Mouse (Mus musculus) lung, embryonic 16.5 days (tissue): ENCODE data around the gene Apba2. TPM values are rescaled to one million over a fixed set of nuclear protein-coding genes. Genes with fewer than 3 reads are reported as not detected.

Source experiments
- ATAC-seq: fragments of 200-750 bp; cut with Nextera tagmentation; 2 replicates; pipeline ENCODE4 v1.8.0; 2017; ENCODE audit warnings: low read depth, mild to moderate bottlenecking, moderate library complexity
- H3K27ac ChIP-seq: fragments of 300-500 bp; sonication (generic); 2 replicates; pipeline ENCODE4 v1.5.1; 2014; ENCODE audit warnings: mild to moderate bottlenecking, control low read depth, low read length
- H3K27me3 ChIP-seq: fragments of 300-500 bp; sonication (generic); 2 replicates; pipeline ENCODE4 v1.6.1; 2014; ENCODE audit warnings: low read depth, low read length, mixed read lengths; ENCODE audit not compliant: control insufficient read depth, insufficient read depth
- H3K36me3 ChIP-seq: fragments of 300-500 bp; sonication (generic); 2 replicates; pipeline ENCODE4 v1.6.1; 2014; ENCODE audit warnings: low read length; ENCODE audit not compliant: control insufficient read depth, insufficient read depth
- H3K4me1 ChIP-seq: fragments of 300-500 bp; sonication (generic); replicated peaks from 2 replicates; pipeline ENCODE4 v1.6.1; 2014; ENCODE audit warnings: low read length, mixed read lengths; ENCODE audit not compliant: control insufficient read depth, insufficient read depth
- H3K4me2 ChIP-seq: fragments of 300-500 bp; sonication (generic); 2 replicates; pipeline ENCODE4 v1.6.1; 2014; ENCODE audit warnings: low read depth, low read length, control low read depth
- H3K4me3 ChIP-seq: fragments of 300-500 bp; sonication (generic); 2 replicates; pipeline ENCODE4 v1.5.1; 2014; ENCODE audit warnings: mild to moderate bottlenecking, low read length, control low read depth
- H3K9ac ChIP-seq: fragments of 300-500 bp; sonication (generic); 2 replicates; pipeline ENCODE4 v1.6.1; 2014; ENCODE audit warnings: low read length, control low read depth
- H3K9me3 ChIP-seq: fragments of 300-500 bp; sonication (generic); 2 replicates; pipeline ENCODE4 v1.6.1; 2016; ENCODE audit warnings: low read length; ENCODE audit not compliant: control insufficient read depth
- WGBS: fragments of 180-500 bp; shearing (Covaris S2); extraction: QIAGEN DNeasy Blood & Tissue Kit; methylation state at CpG from one replicate; pipeline ENCODE4 v1.1.7; 2014; 5-methylcytosine and 5-hydroxymethylcytosine counted together
- polyA plus RNA-seq: library from polyadenylated mRNA; unstranded; fragments of >200 nt; fragmentation: Nextera tagmentation; extraction: Ambion mirVana; gene quantifications from 2 replicates; pipeline ENCODE4 v1.2.1, GENCODE M21; 2015

Apba2 gene
- polyA plus RNA-seq, 1 experiment from 2014 or later = 1.5 TPM

DNA sequence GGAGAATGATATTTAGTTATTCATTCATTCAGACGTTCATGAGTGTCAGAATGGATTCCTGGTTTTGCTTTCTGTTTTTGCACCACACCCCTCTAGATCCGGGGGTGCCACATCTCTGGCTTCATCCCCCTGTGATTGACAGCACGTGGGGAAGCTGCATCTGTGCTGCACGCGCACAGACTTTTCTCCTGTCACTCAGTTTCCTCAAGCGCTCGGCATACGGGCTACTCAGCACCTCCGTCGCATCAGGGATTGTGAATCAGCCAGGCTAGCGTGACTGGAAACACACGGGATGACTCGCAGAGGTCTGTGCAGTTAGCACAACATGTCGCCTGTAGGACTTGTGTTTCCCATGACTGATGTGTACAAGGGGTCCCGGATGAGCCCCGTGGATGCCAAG is 72.6 kb downstream of the Apba2 start:
- Histone ChIP-seq H3K9me3 (no peaks in the 10 kb centered on the region), H3K9ac (no peak overlapping the region), H3K27me3 (no peaks in the 10 kb centered on the region), H3K4me1 (0 out of 2 replicates have a peak, but pooled peaks cover 3% of the 10 kb centered on the region), H3K36me3 (no peaks in the 10 kb centered on the region), H3K4me2 (no peak overlapping the region), H3K4me3 (no peak overlapping the region), H3K27ac (no peak overlapping the region)
- 84% methylated on average over 16 of the region's 16 CpGs for WGBS
- no peak for ATAC-seq

GRCm38 (mm10) chr7:64576519-64576951 is 75.0 kb downstream of the Apba2 start:
- H3K27me3 ChIP-seq = no peaks in the 10 kb centered on the region
- 0 out of 2 replicates have a peak, but pooled peaks cover 3% of the 10 kb centered on the region for H3K4me1 ChIP-seq
- 23% methylated on average over 1 of the region's 1 CpGs for WGBS
- H3K27ac ChIP-seq = peak overlapping the region; percentile 62
- H3K36me3 ChIP-seq = no peaks in the 10 kb centered on the region
- H3K9ac ChIP-seq = no peak overlapping the region
- no peak overlapping the region for H3K4me3 ChIP-seq
- H3K9me3 ChIP-seq = no peaks in the 10 kb centered on the region
- no peak overlapping the region for H3K4me2 ChIP-seq
- ATAC-seq = peak; percentile 93

- no peak overlapping the region for H3K9ac ChIP-seq
- WGBS = 90% methylated on average over 6 of the region's 6 CpGs
- H3K4me1 ChIP-seq = 0 out of 2 replicates have a peak, but pooled peaks cover 3% of the 10 kb centered on the region
- H3K36me3 ChIP-seq = no peaks in the 10 kb centered on the region
- no peak overlapping the region for H3K4me3 ChIP-seq
- H3K27me3 ChIP-seq = no peaks in the 10 kb centered on the region
- no peaks in the 10 kb centered on the region for H3K9me3 ChIP-seq
- no peak for ATAC-seq
- H3K4me2 ChIP-seq = no peak overlapping the region
- H3K27ac ChIP-seq = no peak overlapping the region
Measured at GRCm38 (mm10) chr7:64578176-64578575, 76.7 kb downstream of the Apba2 start.

- Histone ChIP-seq H3K36me3 (no peaks in the 10 kb centered on the region), H3K9ac (no peak overlapping the region), H3K27me3 (no peaks in the 10 kb centered on the region), H3K4me1 (0 out of 2 replicates have a peak, but pooled peaks cover 3% of the 10 kb centered on the region), H3K4me2 (no peak overlapping the region), H3K9me3 (no peaks in the 10 kb centered on the region), H3K27ac (no peak overlapping the region), H3K4me3 (no peak overlapping the region)
- no peak for ATAC-seq
- 67% methylated on average over 4 of the region's 4 CpGs for WGBS
Measured at GRCm38 (mm10) chr7:64579887-64580286, 78.4 kb downstream of the Apba2 start.

- WGBS = 52% methylated on average over 4 of the region's 4 CpGs
- no peak overlapping the region for H3K4me2 ChIP-seq
- no peaks in the 10 kb centered on the region for H3K9me3 ChIP-seq
Measured at GRCm38 (mm10) chr7:64580293-64580692, 78.8 kb downstream of the Apba2 start.

DNA sequence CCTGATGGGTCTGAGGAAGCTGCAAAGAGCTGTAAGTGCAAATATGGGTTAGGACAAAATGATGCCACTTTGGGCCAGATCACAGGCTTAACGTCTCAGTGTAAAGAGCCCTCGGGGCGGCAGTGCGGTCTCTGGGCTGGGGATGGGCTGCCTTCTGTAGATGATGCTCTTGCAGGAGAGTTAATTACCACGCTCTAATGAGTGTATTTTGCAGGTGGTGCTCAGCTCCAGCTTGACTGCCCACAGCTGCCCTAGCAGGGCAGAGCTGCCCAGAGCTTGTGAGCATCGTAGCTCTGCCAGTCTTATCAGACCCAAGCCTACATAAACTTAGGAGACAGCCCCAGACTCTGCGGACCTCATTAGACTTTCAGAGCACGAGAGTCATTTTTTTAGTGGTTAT is 80.9 kb downstream of the Apba2 start:
- 74% methylated on average over 8 of the region's 8 CpGs for WGBS
- no peak for ATAC-seq
- H3K4me2 ChIP-seq = no peak overlapping the region

More at GRCm38 (mm10) chr7:64580293-64580692, 78.8 kb downstream of the Apba2 start:
- no peak for ATAC-seq
- H3K27me3 ChIP-seq = no peaks in the 10 kb centered on the region
- H3K4me1 ChIP-seq = 0 out of 2 replicates have a peak, but pooled peaks cover 3% of the 10 kb centered on the region
- no peak overlapping the region for H3K4me3 ChIP-seq
- no peaks in the 10 kb centered on the region for H3K36me3 ChIP-seq
- H3K9ac ChIP-seq = no peak overlapping the region
- no peak overlapping the region for H3K27ac ChIP-seq

DNA sequence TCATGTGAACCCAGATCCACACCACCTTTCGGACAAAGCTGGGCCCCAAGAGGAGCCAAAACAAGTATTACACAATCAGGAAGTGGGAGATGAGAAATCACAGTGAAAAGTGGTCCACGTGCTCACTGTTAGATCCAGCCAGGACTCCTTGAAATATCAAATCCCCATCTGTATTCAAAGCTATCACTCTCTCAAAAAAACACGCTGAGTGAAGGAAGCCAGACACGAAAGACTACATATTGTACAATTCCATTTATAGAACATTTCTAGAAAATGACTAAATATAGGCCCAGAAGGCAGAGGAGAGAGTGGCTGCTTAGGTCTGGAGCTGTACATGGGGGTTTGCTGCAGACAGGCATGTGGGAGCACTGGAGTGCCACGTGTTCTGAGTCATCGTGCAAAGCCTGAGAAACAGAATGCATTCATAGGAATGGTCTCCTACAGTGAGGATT is 82.2 kb downstream of the Apba2 start:
- Histone ChIP-seq H3K27me3 (no peaks in the 10 kb centered on the region), H3K9ac (no peak overlapping the region), H3K36me3 (no peaks in the 10 kb centered on the region), H3K4me1 (no peaks in the 10 kb centered on the region), H3K4me2 (no peak overlapping the region), H3K4me3 (no peak overlapping the region), H3K9me3 (no peaks in the 10 kb centered on the region), H3K27ac (no peak overlapping the region)
- ATAC-seq = peak; percentile 70
- 60% methylated on average over 6 of the region's 6 CpGs for WGBS

More for the DNA sequence above, 80.9 kb downstream of the Apba2 start:
- Histone ChIP-seq H3K9me3 (no peaks in the 10 kb centered on the region), H3K27me3 (no peaks in the 10 kb centered on the region), H3K4me3 (no peak overlapping the region), H3K27ac (no peak overlapping the region), H3K36me3 (no peaks in the 10 kb centered on the region), H3K4me1 (no peaks in the 10 kb centered on the region), H3K9ac (no peak overlapping the region)

- no peak overlapping the region for H3K4me2 ChIP-seq
- H3K9me3 ChIP-seq = no peaks in the 10 kb centered on the region; the same call in 1 of the 2 replicates
- no peaks in the 10 kb centered on the region for H3K36me3 ChIP-seq
- H3K9ac ChIP-seq = no peak overlapping the region
- no peak overlapping the region for H3K27ac ChIP-seq
- no peaks in the 10 kb centered on the region for H3K27me3 ChIP-seq
- no peaks in the 10 kb centered on the region for H3K4me1 ChIP-seq
- 79% methylated on average over 4 of the region's 4 CpGs for WGBS
- no peak overlapping the region for H3K4me3 ChIP-seq
- ATAC-seq = no peak
Measured at GRCm38 (mm10) chr7:64586133-64586532, 84.6 kb downstream of the Apba2 start.

GRCm38 (mm10) chr7:64586571-64586970 is 85.1 kb downstream of the Apba2 start:
- H3K27me3 ChIP-seq = no peaks in the 10 kb centered on the region
- H3K36me3 ChIP-seq = no peaks in the 10 kb centered on the region
- no peak for ATAC-seq
- 87% methylated on average over 3 of the region's 3 CpGs for WGBS
- H3K27ac ChIP-seq = no peak overlapping the region
- no peaks in the 10 kb centered on the region; the same call in 1 of the 2 replicates for H3K9me3 ChIP-seq
- no peak overlapping the region for H3K4me3 ChIP-seq
- H3K4me1 ChIP-seq = no peaks in the 10 kb centered on the region
- no peak overlapping the region for H3K4me2 ChIP-seq
- no peak overlapping the region for H3K9ac ChIP-seq
